Mouse (Mus musculus): ENCODE measurements around the gene Tmco5.

Tmco5 gene

DNA sequence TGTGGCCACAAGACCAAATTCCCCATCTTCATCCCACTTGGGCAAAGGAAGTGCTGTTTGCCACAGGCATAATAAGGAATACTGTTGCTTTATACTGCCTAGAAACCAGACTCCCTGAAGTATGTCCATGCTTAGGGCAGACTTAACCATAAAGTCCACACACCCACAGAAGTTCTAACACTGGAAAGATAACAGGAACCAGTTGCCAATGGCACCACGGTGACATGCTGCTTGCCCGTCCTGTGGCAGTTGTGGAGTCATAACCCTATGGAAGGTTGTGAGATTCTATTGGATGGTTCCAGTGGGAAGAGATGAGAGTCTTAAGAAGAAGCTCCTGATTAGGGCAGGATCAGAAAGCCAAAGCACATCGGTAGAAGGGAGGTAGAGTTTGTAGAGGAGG is at the start of gene Tmco5:
TSS of gene Tmco5 (plus strand) at position 301 of the 400 bp plus-strand sequence.
- DNase-seq = no peak

DNA sequence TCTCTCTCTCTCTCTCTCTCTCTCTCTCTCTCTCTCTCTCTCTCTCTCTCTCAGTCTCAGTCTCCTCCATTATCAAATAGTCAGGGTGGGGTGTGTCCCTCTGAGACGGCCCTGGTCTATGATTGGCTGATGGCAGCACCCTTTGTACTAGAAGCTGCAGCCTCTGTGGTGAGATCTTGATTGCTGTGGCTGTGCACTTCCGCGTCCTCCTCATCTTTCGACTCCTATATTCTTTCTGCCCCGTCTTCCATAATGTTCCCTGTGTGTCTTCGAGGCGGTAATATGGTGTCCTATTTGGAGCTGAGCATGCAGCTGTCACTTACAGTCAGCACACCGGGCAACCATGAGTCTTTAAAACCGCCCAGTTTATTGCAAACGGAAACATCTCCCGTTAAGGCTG is 46.6 kb upstream of the Tmco5 start:
- DNase-seq = no peak

DNA sequence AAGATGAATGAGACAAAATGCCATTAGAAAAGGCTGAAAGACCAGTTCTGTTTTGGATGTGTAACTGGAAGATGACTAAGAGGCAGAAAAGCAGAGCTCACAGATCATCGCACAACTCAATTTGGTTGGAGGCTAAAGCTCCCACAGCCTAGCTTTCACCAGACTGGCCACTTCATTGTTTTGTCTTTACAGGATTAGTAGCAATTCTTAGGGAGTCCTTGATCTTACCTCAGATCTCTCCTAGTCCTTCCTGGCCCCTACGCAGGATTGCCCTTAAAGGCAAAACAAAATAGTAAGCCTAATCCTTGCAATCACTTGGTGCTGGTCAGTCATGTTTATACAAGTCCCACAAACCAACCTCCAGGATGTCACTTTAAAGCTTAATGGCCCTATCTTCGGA is 40.7 kb upstream of the Tmco5 start:
- no peak for DNase-seq

DNA sequence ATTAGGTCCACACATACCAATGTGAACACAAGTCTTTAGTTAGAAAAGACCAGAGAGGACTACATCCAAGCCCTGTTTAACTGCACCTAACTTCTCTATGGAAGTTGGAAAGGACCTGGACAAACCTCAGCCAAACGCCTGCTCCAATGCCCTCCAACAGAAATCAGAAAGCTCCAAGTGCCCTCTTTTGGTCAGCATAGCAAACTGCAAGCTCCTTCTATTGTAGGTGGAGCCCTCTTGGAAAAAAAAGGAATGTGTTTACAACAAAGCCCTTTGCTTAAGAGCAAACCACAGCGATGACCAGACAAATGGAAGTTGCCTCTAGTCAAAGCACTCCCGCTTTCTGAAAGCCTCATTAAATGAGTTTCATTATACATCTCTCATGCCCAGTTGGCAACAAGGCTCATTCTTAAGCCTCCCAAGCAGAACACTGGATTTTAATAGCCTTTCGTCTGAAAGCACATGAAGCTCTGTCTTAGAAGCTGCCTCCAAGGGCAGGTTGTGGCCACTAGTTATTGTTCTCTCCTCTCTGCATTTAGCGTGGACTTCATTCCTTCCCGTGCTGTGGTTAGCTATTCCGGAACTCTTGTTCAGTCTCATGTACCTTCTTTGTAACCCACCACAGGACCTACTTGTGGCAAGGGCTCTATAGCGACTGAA is 39.8 kb upstream of the Tmco5 start:
- DNase-seq = peak; percentile 68

DNA sequence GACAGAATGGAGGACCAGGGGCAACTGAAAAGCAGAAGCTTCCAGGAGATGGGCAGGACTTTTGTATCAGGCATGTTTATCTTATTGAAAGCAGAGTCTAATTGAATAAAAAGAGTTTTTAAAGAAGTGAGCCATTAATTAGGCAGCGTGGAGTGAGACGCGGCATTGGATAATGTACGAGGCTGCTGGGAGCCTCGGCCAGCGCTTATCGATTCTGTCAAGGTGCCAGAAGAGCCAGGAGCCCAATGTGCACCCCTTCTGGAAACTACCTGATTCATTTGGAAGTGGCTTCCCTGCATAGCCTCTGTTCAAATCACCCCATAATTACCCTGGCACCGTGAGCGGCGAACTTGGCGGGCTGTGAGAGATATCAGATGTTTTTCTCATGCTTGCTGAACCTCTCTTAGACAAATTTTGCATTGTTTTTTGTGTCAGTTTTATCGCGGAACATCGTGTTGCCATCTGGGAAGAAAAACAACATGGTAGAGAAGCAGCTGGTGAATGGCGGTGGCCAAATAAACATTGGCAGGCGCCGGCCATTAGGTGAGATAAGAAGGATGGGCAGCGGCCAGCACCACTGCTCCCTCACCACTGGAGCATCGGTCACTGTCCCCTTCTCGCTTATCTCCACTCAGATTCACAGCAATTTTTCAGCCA is 28.4 kb upstream of the Tmco5 start:
- DNase-seq = peak; percentile 10

DNA sequence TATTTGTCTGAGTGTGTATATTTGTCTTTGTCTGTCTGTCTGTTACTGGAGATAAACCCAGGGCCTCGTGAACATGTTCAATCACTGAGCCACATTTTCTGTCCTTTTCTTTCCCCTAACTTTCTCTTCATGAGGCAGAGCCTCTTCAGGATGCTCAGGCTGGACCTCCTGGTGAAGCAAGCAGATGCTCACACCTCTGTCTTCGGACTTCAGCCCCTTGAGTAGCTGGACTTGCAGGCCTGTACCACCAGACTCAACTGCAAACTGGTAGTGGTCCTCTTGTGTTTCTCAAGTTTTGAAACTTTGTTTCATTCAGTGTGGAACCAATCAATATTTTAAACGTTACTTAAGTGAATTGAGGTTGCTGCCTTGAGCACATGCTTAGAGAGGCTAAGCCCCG is 27.1 kb upstream of the Tmco5 start:
- no peak for DNase-seq

DNA sequence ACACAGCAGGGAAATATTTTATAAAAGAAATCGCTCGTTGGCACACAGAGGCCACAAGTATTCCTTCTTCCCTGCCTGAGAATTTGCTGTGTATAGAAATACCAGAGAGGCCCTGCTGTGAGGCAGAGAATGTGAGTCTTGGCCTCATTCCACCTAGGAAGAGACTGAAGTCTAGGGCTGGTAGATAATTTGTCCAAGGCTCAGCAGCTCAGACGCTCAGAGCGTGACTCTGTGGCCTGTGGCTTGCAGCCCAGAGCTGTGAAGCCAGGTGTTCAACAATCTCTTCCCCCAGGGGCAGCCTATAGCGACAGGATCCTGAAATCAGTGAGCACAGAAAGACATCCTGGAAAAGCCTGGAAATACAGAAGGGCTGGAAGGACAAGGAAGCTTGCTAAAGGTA is 26.2 kb upstream of the Tmco5 start:
- no peak for DNase-seq

DNA sequence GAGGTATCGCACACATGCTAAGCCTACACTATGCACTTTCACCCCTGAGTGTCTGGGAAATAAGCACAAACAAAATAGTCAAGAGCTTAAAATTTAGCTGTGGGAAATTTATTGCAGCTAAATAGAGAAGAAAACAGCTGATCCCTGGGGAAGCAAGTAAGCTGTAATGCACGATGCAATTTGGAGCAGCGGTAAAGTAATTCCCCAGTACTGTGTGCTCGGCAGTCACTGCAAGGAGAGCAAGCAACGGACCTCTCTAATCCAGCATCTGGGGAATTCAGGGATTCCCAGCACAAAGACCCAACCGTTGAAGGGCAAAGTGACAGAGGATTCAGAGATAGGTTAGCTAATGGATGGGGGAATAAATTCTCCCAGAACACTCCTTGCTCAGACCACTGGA is 19.8 kb upstream of the Tmco5 start:
- DNase-seq = no peak

DNA sequence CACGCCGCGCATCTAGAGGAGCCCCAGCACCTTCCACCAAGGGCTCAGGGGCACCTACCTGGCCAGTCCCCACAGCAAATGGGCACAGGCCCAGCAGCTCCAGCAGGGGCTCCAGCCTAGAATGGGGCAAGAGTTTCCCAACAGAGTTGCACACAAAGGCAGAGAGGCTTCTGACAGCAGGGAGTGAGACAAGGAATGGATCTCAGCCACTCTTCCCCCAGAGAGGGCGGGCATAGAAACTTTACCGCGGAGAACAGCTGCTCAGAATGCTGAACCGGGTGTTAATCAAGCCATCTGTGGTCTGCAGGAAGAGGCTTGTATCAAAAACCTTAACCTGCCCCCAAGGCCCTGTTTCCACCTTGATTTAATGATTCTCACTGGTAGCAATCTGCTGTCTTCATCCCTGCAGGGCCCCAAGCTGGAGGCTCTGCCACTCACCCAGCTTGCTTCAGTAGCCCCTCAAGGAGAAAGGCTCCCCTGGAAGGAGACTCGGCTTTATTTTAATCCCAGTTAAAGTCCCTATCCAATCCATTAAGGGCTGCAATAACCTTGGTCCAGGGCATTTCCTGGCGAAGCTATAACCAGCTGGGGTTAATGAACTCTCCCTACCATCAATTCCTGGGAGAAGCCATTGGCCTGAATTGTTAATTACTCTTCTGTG is 1.4 kb upstream of the Tmco5 start:
- no peak for DNase-seq

DNA sequence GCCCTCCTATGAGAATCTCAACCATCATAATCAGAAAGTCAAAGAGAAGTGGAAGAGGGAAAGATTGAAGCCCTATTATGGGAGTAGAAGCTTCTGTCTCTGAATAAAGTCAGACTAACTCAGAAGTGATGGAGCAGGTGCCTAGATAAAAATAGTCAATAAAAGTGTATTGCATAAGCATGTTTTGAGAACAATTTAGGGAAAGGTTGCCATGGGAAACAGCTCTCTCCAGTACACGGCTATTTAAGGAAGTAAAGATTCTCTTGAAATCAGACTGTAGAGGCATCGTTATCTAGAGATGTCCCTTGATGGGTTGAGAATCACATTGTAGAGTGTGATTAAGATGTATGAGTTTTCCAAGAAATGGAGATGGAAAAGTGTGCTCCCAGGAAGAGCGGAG is 1.2 kb downstream of the Tmco5 start:
- no peak for DNase-seq

DNA sequence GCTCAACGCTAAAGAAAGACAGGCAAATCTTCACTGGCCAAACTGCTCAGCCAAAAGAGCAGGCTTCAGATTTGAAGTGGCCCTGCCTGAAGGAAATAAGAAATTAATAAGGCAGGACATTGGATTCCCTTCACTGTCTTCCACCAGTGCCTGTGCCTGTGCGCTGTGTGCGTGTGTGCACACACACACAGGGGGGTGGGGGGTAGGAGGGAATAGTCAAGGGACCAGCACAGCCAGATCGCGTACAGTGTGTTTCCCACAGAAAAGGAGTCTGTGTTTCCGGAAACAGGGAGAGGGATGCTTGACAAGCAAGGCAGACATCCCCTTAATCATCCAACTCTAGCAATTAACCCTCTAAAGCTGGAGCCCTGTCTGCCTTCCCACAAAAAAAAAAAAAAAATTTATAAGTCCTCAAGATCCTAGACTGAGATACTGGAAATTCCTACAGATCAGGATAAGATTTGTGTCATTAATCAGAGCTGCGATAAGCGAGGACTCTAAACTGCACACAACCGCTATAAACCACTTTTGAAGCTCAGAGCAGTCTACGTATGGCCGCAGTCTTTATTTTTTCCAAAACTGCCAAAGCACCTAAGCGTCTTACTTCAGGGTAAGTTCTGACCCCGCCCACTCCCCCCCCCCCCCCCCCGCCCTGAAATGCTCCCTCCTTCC is 15.0 kb downstream of the Tmco5 start:
- DNase-seq = no peak

DNA sequence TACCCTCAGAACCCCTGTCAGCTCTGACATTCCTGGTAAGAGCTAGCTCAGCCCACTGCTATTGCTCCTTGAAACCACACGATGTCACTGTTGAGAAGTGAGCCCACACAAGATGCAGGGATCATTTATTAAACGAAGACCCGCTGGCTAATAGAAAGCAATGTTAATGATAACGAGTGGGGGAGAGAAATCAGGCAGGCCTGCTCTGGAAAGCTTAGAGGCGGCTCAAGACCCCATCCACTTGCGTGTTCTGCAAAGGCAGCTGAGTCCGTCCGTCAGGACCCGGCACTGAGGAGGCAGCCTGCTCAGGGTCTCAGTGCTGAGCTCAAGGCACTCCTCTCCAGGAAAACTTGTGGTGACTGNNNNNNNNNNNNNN is 15.5 kb downstream of the Tmco5 start:
- DNase-seq = peak; percentile 69

DNA sequence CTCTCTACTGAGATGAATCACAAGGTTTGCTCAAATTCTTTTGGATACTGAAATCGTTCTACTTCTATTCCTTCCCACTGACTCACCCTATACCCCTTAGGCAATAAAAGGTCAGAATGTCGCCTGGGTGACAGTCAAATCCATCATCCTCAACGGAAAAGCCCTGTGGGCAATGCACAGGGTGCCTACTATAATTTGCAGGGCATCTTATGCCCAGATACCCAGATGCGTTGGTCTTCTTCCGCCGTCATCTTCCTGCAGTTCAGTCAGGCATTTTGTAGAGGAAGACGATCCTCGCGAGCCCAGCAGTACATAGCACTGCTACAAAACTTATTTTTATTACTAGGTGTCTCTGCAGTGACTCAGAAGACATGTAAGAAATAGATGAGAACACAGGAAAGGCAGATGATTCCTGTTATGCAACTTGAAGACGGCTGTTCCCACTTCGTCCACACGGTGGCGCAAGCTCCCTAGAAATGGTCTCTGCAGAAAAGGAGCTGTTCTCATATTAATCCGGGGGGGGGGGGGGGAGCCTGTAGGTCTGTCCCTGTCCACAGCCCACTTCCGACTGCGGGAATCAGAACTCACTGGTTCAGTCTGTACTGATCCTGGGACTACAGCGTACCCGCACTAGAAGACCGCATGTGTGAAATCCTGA is 21.3 kb downstream of the Tmco5 start:
- DNase-seq = peak; percentile 91

DNA sequence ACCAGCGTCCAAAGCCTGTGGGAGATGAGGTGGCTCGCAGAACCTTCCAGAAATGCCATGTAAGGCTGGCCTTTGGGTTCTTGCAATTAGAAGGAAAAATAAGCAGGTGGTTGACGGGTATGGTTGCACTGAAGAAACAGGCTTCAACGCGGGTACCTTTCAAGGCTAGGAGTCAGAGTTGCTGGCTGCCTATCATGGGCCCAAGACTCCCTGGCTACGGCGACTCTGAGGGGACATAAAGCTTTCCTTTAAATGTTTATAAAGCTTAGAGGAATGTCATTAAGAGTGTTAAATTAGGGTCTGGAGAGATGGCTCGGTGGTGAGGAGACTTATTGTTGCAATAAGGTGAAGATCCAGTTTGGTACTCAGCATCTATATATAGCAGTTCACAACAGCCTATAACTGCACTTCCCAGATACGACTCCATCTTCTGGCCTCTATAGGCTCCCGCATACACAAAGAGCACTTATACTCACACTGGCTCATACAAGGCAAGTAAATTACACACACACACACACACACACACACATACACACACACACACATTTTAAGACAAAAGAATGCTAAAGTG is 21.9 kb downstream of the Tmco5 start:
- no peak for DNase-seq

DNA sequence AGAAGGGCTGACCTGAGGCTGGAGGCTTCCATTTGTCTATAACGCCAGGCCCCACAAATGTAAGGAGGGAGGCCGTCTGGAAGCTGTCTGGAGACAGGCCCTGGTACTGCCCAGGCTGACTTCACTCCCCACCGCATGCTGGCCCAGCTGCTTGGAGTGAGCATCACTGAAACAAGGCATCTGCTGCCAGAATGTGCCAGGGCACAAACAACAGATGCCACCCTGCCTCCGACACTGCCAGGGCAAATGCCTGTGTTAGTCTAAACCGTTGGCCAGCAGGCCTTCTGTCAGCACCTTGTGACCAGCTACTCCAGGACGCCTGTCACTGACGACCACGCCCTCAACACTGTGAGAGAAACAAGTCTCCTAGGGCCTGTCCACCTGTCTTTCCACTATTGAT is 29.8 kb downstream of the Tmco5 start:
- DNase-seq = no peak

DNA sequence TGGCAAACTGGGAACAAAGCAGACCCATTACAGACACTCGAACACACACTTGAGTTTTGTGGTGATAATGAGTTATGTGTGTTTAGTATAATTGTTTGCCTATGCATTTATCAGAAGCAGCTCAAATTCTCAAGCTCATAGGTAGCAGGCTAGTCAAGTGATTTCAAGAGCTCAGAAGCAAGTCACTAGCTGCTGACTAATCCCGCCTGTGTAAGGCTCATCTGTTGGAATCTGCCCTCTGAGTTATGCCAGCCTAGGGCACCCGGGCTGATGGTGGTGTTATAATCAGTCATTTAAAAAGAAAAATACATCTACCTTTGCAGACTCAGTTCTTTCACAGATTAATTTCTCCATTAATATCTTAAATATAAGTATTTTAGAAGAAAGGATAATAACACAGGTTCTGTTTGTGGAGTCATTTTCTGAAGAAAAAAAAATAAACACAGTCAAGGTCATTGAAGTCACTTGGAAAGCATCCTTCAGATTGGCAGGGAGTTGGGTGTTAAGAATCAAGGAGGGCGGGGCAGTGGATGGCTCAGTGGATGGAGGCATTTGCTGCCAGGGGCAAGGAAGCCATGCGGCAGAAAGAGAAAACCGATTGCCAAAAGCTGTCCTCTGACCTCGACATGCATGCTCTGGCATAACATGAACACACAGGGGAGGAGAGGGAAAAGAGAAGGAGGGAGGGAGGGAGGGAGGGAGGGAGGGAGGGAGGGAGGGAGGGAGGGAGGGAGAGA is 34.0 kb downstream of the Tmco5 start:
- no peak for DNase-seq

DNA sequence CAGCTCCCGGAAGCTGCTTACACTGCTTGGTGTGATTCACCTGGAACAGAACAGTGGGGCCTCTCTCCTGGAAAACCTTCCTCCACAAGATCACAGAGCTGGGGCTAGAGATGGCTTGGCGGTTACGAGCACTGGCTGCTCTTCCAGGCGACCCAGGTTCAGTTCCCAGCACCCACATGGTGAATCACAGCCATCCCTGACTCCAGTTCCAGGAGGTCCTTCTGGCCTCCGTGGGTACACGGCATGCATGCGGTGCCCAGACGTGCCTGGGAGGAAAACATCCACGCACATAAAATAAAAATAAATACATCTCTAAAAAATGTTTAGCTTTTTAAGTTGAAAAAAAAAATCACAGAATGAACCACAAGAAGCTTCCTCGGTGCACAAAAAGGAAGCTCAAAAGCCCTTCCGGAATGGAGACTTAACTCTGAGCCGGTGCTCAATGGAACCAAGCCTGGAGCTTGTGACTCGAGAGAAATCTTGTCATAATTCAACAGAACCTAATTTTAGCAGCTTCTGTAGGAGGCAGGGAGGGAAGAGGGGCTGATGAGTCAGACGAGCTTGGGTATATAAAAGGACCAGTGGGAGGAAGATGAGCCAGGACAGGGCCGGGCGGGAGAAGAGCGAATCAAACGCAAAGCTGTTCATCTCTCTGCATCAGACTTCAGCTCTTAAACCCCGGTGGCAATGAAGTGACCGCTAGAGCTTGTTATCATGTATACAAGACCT is 35.4 kb downstream of the Tmco5 start:
- peak; percentile 20 for DNase-seq

DNA sequence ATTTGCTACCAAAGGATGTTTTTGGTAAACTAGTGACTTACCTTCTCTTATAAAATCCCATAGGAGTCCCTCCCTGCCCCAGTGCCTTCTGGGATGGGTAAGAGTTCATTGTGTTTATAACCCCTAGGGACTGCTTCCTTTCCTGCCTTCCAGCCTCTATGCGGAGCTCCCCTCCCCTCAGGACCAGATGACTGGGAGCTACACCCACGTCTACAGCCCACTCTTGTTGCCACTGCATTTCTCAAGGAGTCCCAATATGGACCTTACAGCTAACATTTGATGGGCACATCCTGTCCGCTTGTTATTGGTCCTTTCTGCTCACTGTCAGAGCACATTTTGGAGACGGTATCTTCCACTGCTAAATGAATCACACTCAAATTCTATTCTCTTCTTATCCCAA is 36.1 kb downstream of the Tmco5 start:
- DNase-seq = no peak

DNA sequence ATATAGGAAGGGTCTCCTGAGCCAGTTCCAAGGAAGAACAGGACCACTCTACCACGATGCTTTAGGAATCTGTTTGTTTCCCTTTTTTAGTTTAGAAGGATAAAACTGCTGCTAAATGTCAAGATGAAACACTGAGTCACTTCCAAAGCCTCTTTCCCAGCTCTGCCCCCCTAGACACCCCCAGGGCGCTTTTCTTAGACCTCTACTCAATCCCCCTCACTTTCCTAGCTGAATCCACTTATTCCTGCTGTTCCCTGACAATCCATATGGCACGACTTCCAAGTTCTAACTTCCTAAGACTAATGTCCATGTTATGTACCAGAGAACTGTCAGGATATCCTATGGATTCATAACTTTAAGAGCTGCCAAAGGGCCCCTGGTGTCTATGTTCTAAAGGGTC is 40.1 kb downstream of the Tmco5 start:
- DNase-seq = no peak

DNA sequence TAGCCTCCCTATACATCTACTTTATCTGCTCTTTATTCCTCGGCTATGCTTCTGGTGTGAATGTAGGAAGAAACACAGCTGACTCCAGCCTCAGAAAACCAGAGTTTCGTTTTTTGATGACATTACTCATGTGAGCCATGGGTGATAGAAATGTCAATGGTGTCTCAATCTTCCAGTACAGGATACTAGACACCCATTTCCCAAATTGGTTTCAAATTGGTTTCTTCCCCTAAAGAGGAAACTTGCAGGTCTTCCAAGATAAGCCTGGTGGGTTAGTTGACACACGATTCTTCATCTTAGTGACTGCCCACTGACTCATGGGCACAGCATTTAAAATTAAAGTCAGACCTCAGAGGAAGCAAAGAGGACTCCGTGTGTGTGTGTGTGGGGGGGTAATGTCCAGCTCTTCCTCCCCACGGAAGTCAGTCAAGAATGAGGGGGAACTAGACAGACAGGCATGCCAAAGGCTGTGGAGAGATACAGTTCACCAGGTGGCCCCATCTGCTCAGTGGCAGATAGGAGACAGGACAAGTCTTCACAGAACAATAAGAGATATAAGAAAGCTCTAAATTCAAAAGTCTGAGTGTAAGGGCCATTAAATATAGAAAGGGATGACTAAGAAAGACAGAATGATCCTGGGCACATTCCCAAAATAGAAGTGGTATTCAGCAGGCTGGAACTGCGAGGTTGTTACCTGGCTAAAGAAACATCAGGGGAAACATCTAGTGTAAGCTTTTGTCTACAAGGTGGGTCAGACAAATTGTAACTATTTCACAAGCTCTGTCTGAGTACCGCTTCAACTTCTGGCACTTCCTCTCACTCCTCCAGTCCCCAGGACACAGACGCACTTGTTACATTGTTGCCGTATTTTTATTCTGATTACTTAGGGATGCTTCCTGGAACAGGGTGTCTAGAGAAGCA is 44.3 kb downstream of the Tmco5 start:
- no peak for DNase-seq
